Comparison of ENCODE assay signal across 8 mouse cellular contexts in the genomic region with DNA sequence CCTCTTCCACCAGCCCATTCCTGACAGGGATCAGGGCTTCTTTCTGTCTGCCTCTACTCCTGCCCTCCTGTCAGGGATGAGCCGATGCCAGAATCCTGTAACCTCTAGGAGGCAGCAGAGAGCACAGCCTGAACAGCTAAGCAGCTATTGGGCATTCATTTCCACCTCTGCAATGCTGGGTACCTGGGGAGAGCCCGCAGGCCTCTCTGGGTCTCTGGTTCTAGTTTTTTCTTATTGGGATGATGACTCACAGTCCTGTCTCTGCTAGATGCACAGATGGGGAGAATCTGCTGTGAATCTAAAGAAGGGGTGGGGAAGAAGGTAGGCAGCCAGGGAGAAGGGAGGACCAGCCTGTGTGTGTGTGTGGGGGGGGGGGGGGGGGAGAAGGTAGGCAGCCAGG. TPM values are rescaled to one million over a fixed set of nuclear protein-coding genes. Genes with fewer than 3 reads are reported as not detected.
DNase-seq lines count a peak whose midpoint lies in the region; ATAC-seq and TF ChIP-seq lines count a peak whose summit lies in the region.

No protein-coding gene starts in this region.

- no peak overlapping the region for H3K4me2 ChIP-seq in kidney, embryonic 15.5 days
- H3K4me2 ChIP-seq in limb, embryonic 11.5 days (ENCODE audit: low read depth, severe bottlenecking), result no peak overlapping the region
- H3K4me2 ChIP-seq in midbrain, embryonic 16.5 days (ENCODE audit: low read length), result no peak overlapping the region

- TF ChIP-seq CTCF in gastrocnemius, adult 2 months (IDR thresholded peaks at IDR 0.05), result peak; percentile 87

- peak; percentile 40; the same call in 1 of the 2 replicates for ATAC-seq in kidney, embryonic 15.5 days (replicated peaks; ENCODE audit: low FRiP score)
- 0 out of 2 replicates have a peak, but pooled peaks have one; percentile 32 for ATAC-seq in limb, embryonic 11.5 days (ENCODE audit: insufficient number of reproducible peaks, low FRiP score, low TSS enrichment, low read depth)
- ATAC-seq in midbrain, embryonic 16.5 days, result no peak

- H3K9ac ChIP-seq in kidney, embryonic 15.5 days, result no peak overlapping the region
- no peak overlapping the region for H3K9ac ChIP-seq in limb, embryonic 11.5 days (ENCODE audit: low read length)
- H3K9ac ChIP-seq in midbrain, embryonic 16.5 days (ENCODE audit: low read depth, low read length), result no peak overlapping the region

- 15% methylated on average over 2 of the region's 2 CpGs for WGBS in kidney, embryonic 15.5 days
- 12% methylated on average over 2 of the region's 2 CpGs for WGBS in limb, embryonic 11.5 days
- 19% methylated on average over 2 of the region's 2 CpGs for WGBS in midbrain, embryonic 16.5 days

- H3K27me3 ChIP-seq in kidney, embryonic 15.5 days, result no peaks in the 10 kb centered on the region
- no peaks in the 10 kb centered on the region for H3K27me3 ChIP-seq in limb, embryonic 11.5 days (ENCODE audit: control insufficient read depth, insufficient read depth, low read length)
- H3K27me3 ChIP-seq in midbrain, embryonic 16.5 days (ENCODE audit: control insufficient read depth, insufficient read depth, low read depth, low read length), result no peaks in the 10 kb centered on the region

- no peak overlapping the region for H3K4me3 ChIP-seq in gastrocnemius, adult 2 months
- no peak overlapping the region for H3K4me3 ChIP-seq in kidney, embryonic 15.5 days (replicated peaks)
- no peak overlapping the region for H3K4me3 ChIP-seq in limb, embryonic 11.5 days (ENCODE audit: low read depth, low read length)
- H3K4me3 ChIP-seq in midbrain, embryonic 16.5 days (ENCODE audit: low read depth, low read length), result no peak overlapping the region

- 0 out of 2 replicates have a peak, but pooled peaks cover 4% of the 10 kb centered on the region for H3K4me1 ChIP-seq in kidney, embryonic 15.5 days
- H3K4me1 ChIP-seq in limb, embryonic 11.5 days (ENCODE audit: control insufficient read depth, insufficient read depth, low read length), result no peaks in the 10 kb centered on the region; the same call in 1 of the 2 replicates
- peaks cover 6% of the 10 kb centered on the region; the same call in 1 of the 2 replicates for H3K4me1 ChIP-seq in midbrain, embryonic 16.5 days (ENCODE audit: control insufficient read depth, insufficient read depth, low read length)

- H3K9me3 ChIP-seq in kidney, embryonic 15.5 days (replicated peaks), result no peaks in the 10 kb centered on the region
- H3K9me3 ChIP-seq in limb, embryonic 11.5 days (ENCODE audit: control insufficient read depth, low read length), result no peaks in the 10 kb centered on the region
- H3K9me3 ChIP-seq in midbrain, embryonic 16.5 days (replicated peaks; ENCODE audit: control insufficient read depth, low read length, poor library complexity, severe bottlenecking), result no peaks in the 10 kb centered on the region

- peak; percentile 38 to 47 for DNase-seq in urinary bladder, adult 18-20 months (ENCODE audit: low spot score in 2 of 2)
- DNase-seq in urinary bladder, postnatal 4 days (ENCODE audit: low spot score in 2 of 2), result no peak
- DNase-seq in cerebellum, postnatal 25 days, result peak; percentile 81 to 89
- peak; percentile 70 for DNase-seq in gastrocnemius, adult 2 months
- DNase-seq in limb, embryonic 11.5 days (ENCODE audit: low spot score), result peak; percentile 78
- peak; percentile 70 for DNase-seq in telencephalon, adult 2 months (ENCODE audit: low read depth, low spot score)

- H3K36me3 ChIP-seq in kidney, embryonic 15.5 days, result no peaks in the 10 kb centered on the region
- H3K36me3 ChIP-seq in limb, embryonic 11.5 days (ENCODE audit: control insufficient read depth, insufficient read depth, low read length), result no peaks in the 10 kb centered on the region
- no peaks in the 10 kb centered on the region for H3K36me3 ChIP-seq in midbrain, embryonic 16.5 days (ENCODE audit: control insufficient read depth, insufficient read depth, low read length)

- no peak overlapping the region for H3K27ac ChIP-seq in gastrocnemius, adult 2 months
- no peak overlapping the region for H3K27ac ChIP-seq in kidney, embryonic 15.5 days
- no peak overlapping the region for H3K27ac ChIP-seq in limb, embryonic 11.5 days (replicated peaks; ENCODE audit: low read depth, low read length)
- peak overlapping the region; percentile 65 for H3K27ac ChIP-seq in midbrain, embryonic 16.5 days (ENCODE audit: low read length)

- intact Hi-C loops in gastrocnemius, adult 2 months (cut with DNase I), result loop anchor here (5.0 kb wide), 1 partner anchor 216 kb away; no protein-coding TSS in a partner anchor

RNA-seq across cellular contexts. Expression of a gene that starts 55.8 kb away (rescaled TPM):
- 1 to 10 TPM; 2.3 TPM for total RNA-seq in gastrocnemius, adult 2 months (2021)
- 8.9 and 9.0 TPM in 2 replicates for polyA plus RNA-seq in kidney, embryonic 15.5 days (2015; fragmentation: Nextera tagmentation; extraction: Ambion mirVana)
- polyA plus RNA-seq in limb, embryonic 11.5 days (2014; fragmentation: Nextera tagmentation; extraction: Ambion mirVana), result 31.9 and 34.8 TPM in 2 replicates
- polyA plus RNA-seq in midbrain, embryonic 16.5 days (2015; fragmentation: Nextera tagmentation; extraction: Ambion mirVana), result 101 and 126 TPM in 2 replicates

Comparison
In these comparisons a context has a peak if more than half of its experiments do, and no peak if none do; other contexts are left out.
1. DNase-seq: peak in urinary bladder, adult 18-20 months (2 of 2), cerebellum, postnatal 25 days (2 of 2), gastrocnemius, adult 2 months (single experiment), limb, embryonic 11.5 days (single experiment) and telencephalon, adult 2 months (single experiment); none in urinary bladder, postnatal 4 days (0 of 2).